Mouse (Mus musculus): ENCODE measurements at regions not wholly inside any gene's neighbourhood (a gene's known extent, or its start where the extent isn't known, plus 50 kb on each side); places are given as distances from the start of the nearest gene placed in this dataset.
A peak's percentile ranks its signal among the peaks of the same experiment; 100 is the strongest.

- DNase-seq (ENCODE audit: low spot score) = no peak
Measured at GRCm38 (mm10) chr4:72060605-72061352, 139.9 kb downstream of the Tle1 start.

GRCm38 (mm10) chr4:72049638-72050454 is 150.9 kb downstream of the Tle1 start:
- peak; percentile 17 for DNase-seq (ENCODE audit: low spot score)

GRCm38 (mm10) chr4:72022152-72022551 is 178.6 kb downstream of the Tle1 start:
- no peak for DNase-seq (ENCODE audit: low spot score)

GRCm38 (mm10) chr4:72014221-72014850 is 186.4 kb downstream of the Tle1 start:
- DNase-seq (ENCODE audit: low spot score) = peak; percentile 65

GRCm38 (mm10) chr4:72013583-72013982 is 187.1 kb downstream of the Tle1 start:
- DNase-seq (ENCODE audit: low spot score) = peak; percentile 23

GRCm38 (mm10) chr4:72010316-72010715 is 190.4 kb downstream of the Tle1 start:
- no peak for DNase-seq (ENCODE audit: low spot score)

- DNase-seq (ENCODE audit: low spot score) = no peak
Measured at GRCm38 (mm10) chr4:72005926-72006325, 194.8 kb downstream of the Tle1 start.

- peak; percentile 44 for DNase-seq (ENCODE audit: low spot score)
Measured at GRCm38 (mm10) chr4:72001221-72001875, 199.4 kb downstream of the Tle1 start.

GRCm38 (mm10) chr4:71968701-71969100 is 210.9 kb upstream of the Gm11232 start:
- peak; percentile 44 for DNase-seq (ENCODE audit: low spot score)

- no peak for DNase-seq (ENCODE audit: low spot score)
Measured at GRCm38 (mm10) chr4:71953441-71953840, 195.7 kb upstream of the Gm11232 start.

- no peak for DNase-seq (ENCODE audit: low spot score)
Measured at GRCm38 (mm10) chr4:71933240-71933986, 175.6 kb upstream of the Gm11232 start.

- no peak for DNase-seq (ENCODE audit: low spot score)
Measured at GRCm38 (mm10) chr4:71932818-71933217, 175.1 kb upstream of the Gm11232 start.

GRCm38 (mm10) chr4:71911551-71911950 is 153.8 kb upstream of the Gm11232 start:
- DNase-seq (ENCODE audit: low spot score) = no peak

GRCm38 (mm10) chr4:71875651-71876050 is 117.9 kb upstream of the Gm11232 start:
- DNase-seq (ENCODE audit: low spot score) = no peak

- no peak for DNase-seq (ENCODE audit: low spot score)
Measured at GRCm38 (mm10) chr4:71866948-71867347, 109.2 kb upstream of the Gm11232 start.

- DNase-seq (ENCODE audit: low spot score) = no peak
Measured at GRCm38 (mm10) chr4:71841833-71842232, 84.1 kb upstream of the Gm11232 start.

- no peak for DNase-seq (ENCODE audit: low spot score)
Measured at GRCm38 (mm10) chr4:71840774-71841146, 83.0 kb upstream of the Gm11232 start.

- DNase-seq (ENCODE audit: low spot score) = no peak
Measured at GRCm38 (mm10) chr4:71839803-71840773, 82.3 kb upstream of the Gm11232 start.

- no peak for DNase-seq (ENCODE audit: low spot score)
Measured at GRCm38 (mm10) chr4:71839134-71839802, 81.5 kb upstream of the Gm11232 start.

- DNase-seq (ENCODE audit: low spot score) = no peak
Measured at GRCm38 (mm10) chr4:71835737-71836136, 78.0 kb upstream of the Gm11232 start.

All from adipocyte (in vitro differentiated cells).